Mouse (Mus musculus) liver, embryonic 14.5 days (tissue): Measurements from ENCODE around the gene Rhox2f. TPM values are rescaled to one million over a fixed set of nuclear protein-coding genes. Genes with fewer than 3 reads are reported as not detected.
"Not testable (repeated sequence)": the region's sequence is repeated elsewhere in the genome, so short reads cannot be mapped to it uniquely, and the experiment has no call there.

ENCODE experiments used
- ATAC-seq: fragments of 200-750 bp; cut with Nextera tagmentation; 2 replicates; pipeline ENCODE4 v1.8.0; 2017; ENCODE audit warnings: moderate number of reproducible peaks, mild to moderate bottlenecking, moderate library complexity; ENCODE audit not compliant: insufficient read depth
- DNase-seq, 3 experiments: peaks; one replicate each; pipeline ENCODE4 v3.0.0-alpha.2; 2012 to 2013; ENCODE audit warnings: low read depth in 3 of 3, low spot score in 3 of 3
- H3K27ac ChIP-seq: fragments of 300-500 bp; sonication (generic); 2 replicates; pipeline ENCODE4 v1.5.1; 2014; ENCODE audit warnings: moderate library complexity, mild to moderate bottlenecking, control low read depth, inconsistent platforms
- H3K27me3 ChIP-seq: fragments of 300-500 bp; sonication (generic); 2 replicates; pipeline ENCODE4 v1.6.1; 2014; ENCODE audit warnings: mild to moderate bottlenecking, low read length, moderate library complexity; ENCODE audit not compliant: control insufficient read depth, insufficient read depth
- H3K36me3 ChIP-seq: fragments of 300-500 bp; sonication (generic); replicated peaks from 2 replicates; pipeline ENCODE4 v1.6.1; 2014; ENCODE audit warnings: low read depth; ENCODE audit not compliant: control insufficient read depth, insufficient read depth
- H3K4me1 ChIP-seq, 2 experiments: fragments of 200-500 bp in 1 of 2; fragments of 300-500 bp in 1 of 2; sonication (generic) in 1 of 2; replicated peaks; 2 replicates each; pipeline ENCODE4 v1.6.1; 2012 to 2014; ENCODE audit warnings: antibody characterized with exemption in 1 of 2, inconsistent platforms in 1 of 2, low read length in 1 of 2; ENCODE audit not compliant: control insufficient read depth in 2 of 2, insufficient read depth in 2 of 2
- H3K4me2 ChIP-seq: fragments of 300-500 bp; sonication (generic); 2 replicates; pipeline ENCODE4 v1.6.1; 2014; ENCODE audit warnings: low read depth, mild to moderate bottlenecking, control low read depth, moderate library complexity
- H3K4me3 ChIP-seq, 2 experiments: fragments of 200-500 bp in 1 of 2; fragments of 300-500 bp in 1 of 2; sonication (generic) in 1 of 2; 2 replicates each; pipeline ENCODE4 v1.5.1; 2012 to 2014; ENCODE audit warnings: low read depth in 2 of 2, low read length in 2 of 2, mild to moderate bottlenecking in 2 of 2, control low read depth in 1 of 2, inconsistent platforms in 1 of 2, moderate library complexity in 1 of 2; ENCODE audit not compliant: insufficient read depth in 1 of 2
- H3K9ac ChIP-seq: fragments of 300-500 bp; sonication (generic); replicated peaks from 2 replicates; pipeline ENCODE4 v1.6.1; 2014; ENCODE audit warnings: mild to moderate bottlenecking, control low read depth, moderate library complexity
- H3K9me3 ChIP-seq: fragments of 300-500 bp; sonication (generic); 2 replicates; pipeline ENCODE4 v1.6.1; 2016; ENCODE audit warnings: low read length, mixed read lengths; ENCODE audit not compliant: control insufficient read depth
- WGBS: fragments of 180-500 bp; shearing (Covaris S2); extraction: QIAGEN DNeasy Blood & Tissue Kit; methylation state at CpG from one replicate; pipeline ENCODE4 v1.1.7; 2014; ENCODE audit not compliant: insufficient replicate concordance; 5-methylcytosine and 5-hydroxymethylcytosine counted together
- polyA plus RNA-seq, 2 experiments: library from polyadenylated mRNA; depleted of rRNA in 1 of 2; stranded (reverse) in 1 of 2; unstranded in 1 of 2; fragments of >200 nt; fragmentation: Nextera tagmentation in 1 of 2; extraction: Ambion mirVana in 1 of 2; gene quantifications; 2 replicates each; pipeline versions ENCODE4 v1.2.1 to v1.2.3; 2012 to 2014

The Rhox2f gene
- polyA plus RNA-seq (2012; rRNA removed) (not detected in 2 replicates), polyA plus RNA-seq (2014; fragmentation: Nextera tagmentation; extraction: Ambion mirVana) (not detected in 2 replicates)

GRCm38 (mm10) chrX:37571105-37571504 is at the start of gene Rhox2f:
TSS of gene Rhox2f (plus strand) at chrX:37571405.
- H3K27me3 ChIP-seq, H3K9me3 ChIP-seq, H3K36me3 ChIP-seq, H3K27ac ChIP-seq, H3K4me2 ChIP-seq, ATAC-seq, H3K4me1 ChIP-seq, DNase-seq, H3K9ac ChIP-seq, H3K4me3 ChIP-seq: not testable (repeated sequence)
- 71% methylated on average over 5 of the region's 8 CpGs for WGBS

DNA sequence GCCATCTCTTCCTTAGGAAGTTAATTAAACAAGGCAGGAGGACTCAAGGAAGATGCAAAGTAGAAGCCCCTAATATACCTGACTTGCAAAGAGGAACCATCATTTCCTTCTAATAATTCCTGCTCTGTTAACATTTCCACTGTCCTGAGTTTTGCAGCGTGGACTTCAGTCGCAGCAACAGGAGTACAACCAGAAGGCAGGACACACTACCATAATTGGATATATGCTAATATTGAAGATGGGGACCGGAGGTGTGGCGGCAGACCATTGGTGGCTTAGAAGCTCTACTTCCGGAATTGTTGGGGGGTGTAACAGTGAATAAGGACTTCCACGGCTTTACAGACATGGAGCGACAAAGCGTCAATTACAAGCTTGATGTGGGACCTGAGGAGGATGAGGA is 41.1 kb upstream of the Rhox2f start, which contains the start of gene Rhox2e:
Gene Rhox2e, plus strand, starts transcription at position 301 of the 400 bp plus-strand sequence.
- ATAC-seq, result not testable (repeated sequence)
- 60% methylated on average over 2 of the region's 8 CpGs for WGBS

GRCm38 (mm10) chrX:37541719-37542118 is 29.5 kb upstream of the Rhox2f start, which contains the start of gene Rhox3e:
TSS of gene Rhox3e (plus strand) at chrX:37542019.
- not testable (repeated sequence) for H3K9me3 ChIP-seq, DNase-seq, H3K36me3 ChIP-seq, H3K27ac ChIP-seq, H3K9ac ChIP-seq, ATAC-seq, H3K27me3 ChIP-seq, H3K4me1 ChIP-seq, H3K4me2 ChIP-seq, H3K4me3 ChIP-seq
- no CpG with 5 or more reads among the region's 4 CpGs for whole genome bisulfite sequencing

More for the DNA sequence above, 41.1 kb upstream of the Rhox2f start, which contains the start of gene Rhox2e:
- H3K4me3 ChIP-seq, H3K4me1 ChIP-seq, H3K27me3 ChIP-seq, H3K36me3 ChIP-seq, H3K27ac ChIP-seq, H3K9me3 ChIP-seq, H3K4me2 ChIP-seq, H3K9ac ChIP-seq, DNase-seq: not testable (repeated sequence)

DNA sequence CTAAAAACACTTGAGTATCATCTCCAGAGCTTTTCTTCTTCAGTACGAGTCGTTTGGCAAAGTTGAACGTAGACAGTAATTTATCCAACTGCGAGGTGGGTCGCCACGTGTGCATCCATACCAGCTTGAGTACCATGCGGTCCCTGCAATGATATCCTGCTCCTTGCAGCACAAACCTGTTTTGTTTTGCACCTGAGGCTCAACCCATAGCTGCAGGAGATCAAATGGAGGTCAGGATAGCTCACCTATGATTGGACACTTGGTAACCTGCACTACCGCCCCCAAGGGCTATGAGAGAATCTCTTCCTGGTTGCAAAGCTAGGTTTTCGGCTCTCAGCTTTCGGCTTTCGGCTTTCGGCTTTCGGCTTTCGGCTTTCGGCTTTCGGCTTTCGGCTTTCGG is 14.1 kb upstream of the Rhox2f start, which contains the start of gene Rhox4e:
Gene Rhox4e, plus strand, starts transcription at position 301 of the 400 bp plus-strand sequence.
- H3K27me3 ChIP-seq, H3K36me3 ChIP-seq, H3K27ac ChIP-seq, H3K4me3 ChIP-seq, H3K4me1 ChIP-seq, H3K4me2 ChIP-seq, DNase-seq, H3K9me3 ChIP-seq, ATAC-seq, H3K9ac ChIP-seq: not testable (repeated sequence)
- WGBS, result 79% methylated on average over 10 of the region's 18 CpGs

DNA sequence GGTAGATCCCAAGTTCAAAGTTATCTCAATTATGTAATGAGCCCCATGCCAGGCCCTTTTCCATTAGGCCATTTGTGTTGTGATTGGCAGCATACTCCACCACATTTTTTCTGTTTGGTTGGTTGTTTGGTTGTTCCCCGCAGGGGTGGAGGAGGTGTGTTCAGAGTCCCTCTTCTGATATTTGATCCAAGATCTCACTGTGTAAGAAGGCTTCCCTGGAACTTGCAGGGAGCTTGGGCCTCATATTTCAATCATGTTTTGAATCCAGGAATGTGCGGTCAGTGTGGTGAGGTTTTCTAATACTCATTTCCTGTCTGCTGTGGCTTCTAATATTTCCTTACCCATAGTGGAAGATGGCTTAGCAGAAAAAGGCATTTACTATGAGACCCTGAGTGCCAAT is 1.4 kb downstream of the Rhox2f start:
- not testable (repeated sequence) for H3K9me3 ChIP-seq, H3K36me3 ChIP-seq, H3K4me3 ChIP-seq, ATAC-seq, DNase-seq, H3K9ac ChIP-seq, H3K4me2 ChIP-seq, H3K4me1 ChIP-seq, H3K27me3 ChIP-seq, H3K27ac ChIP-seq
- WGBS, result 35% methylated on average over 2 of the region's 2 CpGs

- not testable (repeated sequence) for H3K4me2 ChIP-seq
These were observed 9.5 kb downstream of the Rhox2f start, which contains the start of gene Rhox3f for GRCm38 (mm10) chrX:37580692-37581091. TSS of gene Rhox3f (plus strand) at chrX:37580992.

GRCm38 (mm10) chrX:37607604-37608003 is 36.4 kb downstream of the Rhox2f start, which contains the start of gene Rhox4f:
TSS of gene Rhox4f (minus strand) at chrX:37607704.
- not testable (repeated sequence) for H3K4me2 ChIP-seq, H3K9me3 ChIP-seq, H3K27me3 ChIP-seq, H3K9ac ChIP-seq, H3K4me1 ChIP-seq, H3K27ac ChIP-seq, ATAC-seq, H3K36me3 ChIP-seq, DNase-seq, H3K4me3 ChIP-seq
- 79% methylated on average over 13 of the region's 19 CpGs for WGBS

More at GRCm38 (mm10) chrX:37580692-37581091, 9.5 kb downstream of the Rhox2f start, which contains the start of gene Rhox3f:
- not testable (repeated sequence) for DNase-seq, H3K36me3 ChIP-seq, H3K27me3 ChIP-seq, H3K9ac ChIP-seq, ATAC-seq, H3K4me1 ChIP-seq, H3K9me3 ChIP-seq, H3K4me3 ChIP-seq, H3K27ac ChIP-seq
